Mouse (Mus musculus): ENCODE results near the gene Tas2r130.
"Not testable (repeated sequence)": the region's sequence is repeated elsewhere in the genome, so short reads cannot be mapped to it uniquely, and the experiment has no call there.

Gene Tas2r130

GRCm38 (mm10) chr6:131630812-131631211, at the start of gene Tas2r130:
TSS of gene Tas2r130 (minus strand) at chr6:131630912.
- no peak for DNase-seq

GRCm38 (mm10) chr6:131678786-131679185, 48.1 kb upstream of the Tas2r130 start, which contains the start of gene Tas2r106:
TSS of gene Tas2r106 (minus strand) at chr6:131678886.
- DNase-seq = no peak

- no peak for DNase-seq
Measured at GRCm38 (mm10) chr6:131660049-131660448, 29.3 kb upstream of the Tas2r130 start, which contains the start of gene Tas2r107. TSS of gene Tas2r107 (minus strand) at chr6:131660149.

GRCm38 (mm10) chr6:131609956-131610355, 20.8 kb downstream of the Tas2r130 start:
- DNase-seq = not testable (repeated sequence)

- DNase-seq = no peak
Measured at GRCm38 (mm10) chr6:131604821-131605220, 25.9 kb downstream of the Tas2r130 start.

Measured in cerebellum, postnatal 25 days (tissue).